Mouse (Mus musculus): ENCODE measurements around the gene Adora1.
A peak's percentile ranks its signal among the peaks of the same experiment; 100 is the strongest.

Adora1 gene

GRCm38 (mm10) chr1:134152626-134153590 is 82.3 kb downstream of the Adora1 start:
- DNase-seq (ENCODE audit: low read depth, low spot score) = no peak

GRCm38 (mm10) chr1:134151655-134152412 is 83.4 kb downstream of the Adora1 start:
- DNase-seq (ENCODE audit: low read depth, low spot score) = peak; percentile 62

GRCm38 (mm10) chr1:134150745-134151144 is 84.5 kb downstream of the Adora1 start:
- DNase-seq (ENCODE audit: low read depth, low spot score) = no peak

GRCm38 (mm10) chr1:134150076-134150475 is 85.2 kb downstream of the Adora1 start:
- DNase-seq (ENCODE audit: low read depth, low spot score) = no peak
